Mouse (Mus musculus): Measurements from ENCODE around the gene Rgs18.

The Rgs18 gene

GRCm38 (mm10) chr1:144775331-144775730 is at the start of gene Rgs18:
Gene Rgs18 (minus strand): TSS chr1:144775435.
- peak; percentile 57 for DNase-seq (ENCODE audit: low read depth)

DNA sequence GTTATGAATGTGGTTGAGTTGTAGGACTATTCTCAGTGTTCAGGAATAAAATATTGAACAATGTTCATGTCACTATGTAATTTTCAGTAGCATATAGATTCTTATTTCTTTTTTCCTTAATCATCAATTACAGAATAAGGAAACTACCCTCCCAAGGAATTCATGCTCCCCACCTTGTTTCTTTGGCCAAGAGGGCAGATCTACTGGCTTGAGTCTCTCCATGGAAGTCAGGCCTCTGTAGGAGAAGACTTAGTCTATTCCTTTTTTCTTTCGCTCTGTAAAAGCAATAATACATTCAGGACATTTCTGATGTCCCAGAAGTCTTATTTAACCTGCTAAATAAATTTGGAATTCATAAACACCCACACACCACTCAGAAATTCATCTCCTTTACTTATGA is 841 bp downstream of the Rgs18 start:
- no peak for DNase-seq (ENCODE audit: low read depth)

DNA sequence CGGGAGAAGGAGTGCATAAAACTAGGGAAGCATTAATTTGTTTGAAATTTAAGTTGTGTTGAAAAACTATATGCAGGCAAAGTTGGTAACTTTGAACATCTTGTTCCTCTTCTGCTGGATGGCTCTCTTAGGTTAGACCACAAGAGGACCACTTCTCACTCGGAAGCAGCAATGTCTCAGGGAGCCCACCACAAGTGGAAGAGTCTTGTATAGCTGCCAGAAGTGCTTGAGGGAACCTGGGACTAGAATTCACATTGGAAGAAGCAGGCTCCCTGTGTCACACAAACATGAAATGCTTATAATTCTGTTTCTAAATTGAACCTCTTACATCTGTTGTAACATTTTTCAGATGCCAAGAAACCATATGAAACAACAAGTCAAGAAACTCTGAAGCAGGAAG is 9.0 kb downstream of the Rgs18 start:
- no peak for DNase-seq (ENCODE audit: low read depth)

DNA sequence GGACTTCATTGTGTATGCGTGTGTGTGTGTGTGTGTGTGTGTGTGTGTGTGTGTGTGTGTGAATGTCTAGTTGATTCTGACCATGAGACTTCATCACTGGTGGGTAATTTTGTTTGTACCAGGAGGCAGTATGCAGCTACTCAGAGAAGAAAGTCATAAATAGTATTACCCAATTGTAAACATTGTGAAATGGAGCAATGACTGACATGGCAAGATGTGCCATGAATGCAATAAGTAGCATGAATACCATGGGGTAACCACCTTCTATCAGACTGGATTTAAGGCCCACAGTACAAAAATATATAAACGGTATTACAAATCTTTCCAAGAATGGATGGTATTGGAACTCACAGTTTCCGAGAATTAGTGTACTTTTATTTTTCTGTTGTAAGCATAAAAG is 14.4 kb downstream of the Rgs18 start:
- no peak for DNase-seq (ENCODE audit: low read depth)

DNA sequence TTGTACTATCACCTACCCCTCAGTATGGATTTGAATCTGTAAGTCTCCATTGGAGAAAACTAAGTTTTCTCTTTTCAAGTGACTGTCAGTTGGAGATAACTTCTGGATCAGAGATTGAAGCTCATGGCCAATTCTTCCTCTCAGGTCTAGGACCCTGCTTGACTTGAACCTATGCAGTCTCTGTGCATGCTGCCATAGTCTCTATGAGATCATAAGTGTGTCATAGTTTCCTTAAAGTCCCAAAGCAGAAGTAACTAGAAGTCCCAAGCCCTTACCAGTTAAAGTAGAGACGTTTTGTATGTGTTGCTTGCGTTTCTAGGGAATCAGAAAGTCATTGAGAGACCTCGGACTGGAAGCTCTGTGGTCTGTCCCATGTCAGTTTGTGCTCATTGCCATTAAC is 24.5 kb downstream of the Rgs18 start:
- DNase-seq (ENCODE audit: low read depth) = no peak

DNA sequence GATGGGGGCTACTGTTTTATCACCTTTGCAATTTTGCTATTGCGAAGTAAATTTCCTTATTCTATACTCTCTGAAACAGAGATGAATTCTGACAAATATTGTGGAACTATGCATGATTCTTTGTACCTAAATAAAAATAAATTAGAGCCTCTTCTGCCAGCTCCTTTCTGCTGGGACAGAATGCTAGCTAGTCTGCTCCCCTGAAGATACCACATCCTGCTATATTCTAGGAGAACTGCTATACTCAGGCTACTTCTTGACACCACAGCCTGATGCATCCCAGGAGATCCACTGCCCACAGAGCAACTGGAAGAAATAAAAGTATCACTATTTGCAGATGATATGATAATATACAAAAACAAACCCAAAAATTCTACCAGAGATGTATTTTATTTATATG is 29.1 kb downstream of the Rgs18 start:
- no peak for DNase-seq (ENCODE audit: low read depth)

- no peak for DNase-seq (ENCODE audit: low read depth)
These were observed 37.5 kb downstream of the Rgs18 start for GRCm38 (mm10) chr1:144737739-144738138.

DNA sequence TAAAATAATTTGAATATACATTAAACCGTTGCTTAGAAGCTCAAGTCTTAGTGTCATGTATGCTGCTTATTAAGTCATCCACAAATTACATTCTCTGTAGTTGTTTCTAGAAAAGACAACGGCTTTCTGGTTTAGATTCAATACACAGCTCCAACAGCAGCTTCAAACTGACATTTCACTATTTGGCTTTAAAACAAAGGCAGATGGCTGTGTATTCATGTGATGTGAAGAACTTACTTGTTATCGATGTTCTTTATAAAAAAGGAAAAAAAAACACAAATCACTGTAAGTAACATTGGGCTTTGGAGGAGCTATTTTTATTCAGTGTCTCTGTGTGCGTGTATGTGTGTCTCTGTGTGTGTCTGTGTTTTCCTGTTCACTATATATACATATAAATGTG is 54.5 kb downstream of the Rgs18 start:
- DNase-seq (ENCODE audit: low read depth) = no peak

GRCm38 (mm10) chr1:144704373-144704772 is 70.9 kb downstream of the Rgs18 start:
- DNase-seq (ENCODE audit: low read depth) = no peak
